Mouse (Mus musculus): ENCODE measurements around the gene Pcbd2. TPM values are rescaled to one million over a fixed set of nuclear protein-coding genes. Genes with fewer than 3 reads are reported as not detected.

Gene Pcbd2
- polyA plus RNA-seq, 1 experiment from 2014 or later = 66.0 TPM

Other genes starting within 250 kb of the Pcbd2 start
- 100 and 115 TPM in 2 replicates for gene Dbn1, start 239.3 kb upstream of the Pcbd2 start, polyA plus RNA-seq (2015; fragmentation: Nextera tagmentation; extraction: Ambion mirVana)
- gene Pdlim7, start 213.7 kb upstream of the Pcbd2 start, polyA plus RNA-seq (2015; fragmentation: Nextera tagmentation; extraction: Ambion mirVana) = 138 and 152 TPM in 2 replicates
- 3.5 and 3.8 TPM in 2 replicates for gene Dok3, start 198.1 kb upstream of the Pcbd2 start, polyA plus RNA-seq (2015; fragmentation: Nextera tagmentation; extraction: Ambion mirVana)
- 63.5 and 66.1 TPM in 2 replicates for gene Ddx41, start 190.7 kb upstream of the Pcbd2 start, polyA plus RNA-seq (2015; fragmentation: Nextera tagmentation; extraction: Ambion mirVana)
- gene Fam193b, start 156.2 kb upstream of the Pcbd2 start, polyA plus RNA-seq (2015; fragmentation: Nextera tagmentation; extraction: Ambion mirVana) = 34.0 and 36.4 TPM in 2 replicates
- 156 and 180 TPM in 2 replicates for gene Tmed9, start 153.6 kb upstream of the Pcbd2 start, polyA plus RNA-seq (2015; fragmentation: Nextera tagmentation; extraction: Ambion mirVana)
- 22.8 and 25.0 TPM in 2 replicates for gene B4galt7, start 127.5 kb upstream of the Pcbd2 start, polyA plus RNA-seq (2015; fragmentation: Nextera tagmentation; extraction: Ambion mirVana)
- 57.7 and 58.2 TPM in 2 replicates for gene Caml, start 104.4 kb upstream of the Pcbd2 start, polyA plus RNA-seq (2015; fragmentation: Nextera tagmentation; extraction: Ambion mirVana)
- 28.5 and 33.9 TPM in 2 replicates for gene Ddx46, start 92.3 kb upstream of the Pcbd2 start, polyA plus RNA-seq (2015; fragmentation: Nextera tagmentation; extraction: Ambion mirVana)
- 60.2 and 61.1 TPM in 2 replicates for gene B230219D22Rik, start 34.2 kb upstream of the Pcbd2 start, polyA plus RNA-seq (2015; fragmentation: Nextera tagmentation; extraction: Ambion mirVana)
- 90.1 and 95.2 TPM in 2 replicates for gene Txndc15, start 12.7 kb upstream of the Pcbd2 start, polyA plus RNA-seq (2015; fragmentation: Nextera tagmentation; extraction: Ambion mirVana)
- not detected in 2 replicates for gene Catsper3, start 57.2 kb downstream of the Pcbd2 start, polyA plus RNA-seq (2015; fragmentation: Nextera tagmentation; extraction: Ambion mirVana)
- 0.36 and 0.47 TPM in 2 replicates for gene Pitx1, start 108.8 kb downstream of the Pcbd2 start, polyA plus RNA-seq (2015; fragmentation: Nextera tagmentation; extraction: Ambion mirVana)

Measured in lung, embryonic 16.5 days (tissue).